Mouse (Mus musculus) forebrain, embryonic 14.5 days (tissue): ENCODE measurements around the gene Exosc1. TPM values are rescaled to one million over a fixed set of nuclear protein-coding genes. Genes with fewer than 3 reads are reported as not detected.
"Not testable (repeated sequence)": the region's sequence is repeated elsewhere in the genome, so short reads cannot be mapped to it uniquely, and the experiment has no call there.

Experiments
- ATAC-seq: fragments of 200-750 bp; cut with Nextera tagmentation; 2 replicates; pipeline ENCODE4 v1.8.0; 2017; ENCODE audit warnings: mild to moderate bottlenecking, moderate library complexity
- DNase-seq: peaks from one replicate; pipeline ENCODE4 v3.0.0-alpha.2; 2015; ENCODE audit warnings: low spot score
- H3K27ac ChIP-seq: fragments of 300-500 bp; sonication (generic); 2 replicates; pipeline ENCODE4 v1.5.1; 2014; ENCODE audit warnings: low read depth, mild to moderate bottlenecking, control low read depth, low read length, moderate library complexity
- H3K27me3 ChIP-seq: fragments of 300-500 bp; sonication (generic); replicated peaks from 2 replicates; pipeline ENCODE4 v1.6.1; 2014; ENCODE audit warnings: low read length, control low read depth, mixed read lengths; ENCODE audit not compliant: control insufficient read depth, insufficient read depth
- H3K36me3 ChIP-seq: fragments of 300-500 bp; sonication (generic); 2 replicates; pipeline ENCODE4 v1.6.1; 2014; ENCODE audit warnings: low read length, control low read depth; ENCODE audit not compliant: control insufficient read depth, insufficient read depth
- H3K4me1 ChIP-seq: fragments of 300-500 bp; sonication (generic); 2 replicates; pipeline ENCODE4 v1.6.1; 2014; ENCODE audit warnings: antibody characterized with exemption, low read length, control low read depth; ENCODE audit not compliant: control insufficient read depth, insufficient read depth
- H3K4me2 ChIP-seq: fragments of 300-500 bp; sonication (generic); 2 replicates; pipeline ENCODE4 v1.6.1; 2014; ENCODE audit warnings: mild to moderate bottlenecking, control low read depth, low read length
- H3K4me3 ChIP-seq: fragments of 300-500 bp; sonication (generic); 2 replicates; pipeline ENCODE4 v1.5.1; 2014; ENCODE audit warnings: low read depth, low read length, control low read depth
- H3K9ac ChIP-seq: fragments of 300-500 bp; sonication (generic); 2 replicates; pipeline ENCODE4 v1.6.1; 2014; ENCODE audit warnings: mild to moderate bottlenecking, low read length, control low read depth, moderate library complexity
- H3K9me3 ChIP-seq: fragments of 300-500 bp; sonication (generic); replicated peaks from 2 replicates; pipeline ENCODE4 v1.6.1; 2016; ENCODE audit warnings: low read length, control low read depth, mixed read lengths; ENCODE audit not compliant: control insufficient read depth
- WGBS: fragments of 180-500 bp; shearing (Covaris S2); extraction: QIAGEN DNeasy Blood & Tissue Kit; methylation state at CpG from one replicate; pipeline ENCODE4 v1.1.7; 2014; 5-methylcytosine and 5-hydroxymethylcytosine counted together
- polyA plus RNA-seq: library from polyadenylated mRNA; unstranded; fragments of >200 nt; fragmentation: Nextera tagmentation; extraction: Ambion mirVana; gene quantifications from 2 replicates; pipeline ENCODE4 v1.2.1, GENCODE M21; 2014

Gene Exosc1
- polyA plus RNA-seq, 1 experiment from 2014 or later: 76.2 TPM

- ATAC-seq (no peak), DNase-seq (no peak)
- no peaks in the 10 kb centered on the region for H3K9me3 ChIP-seq
- no peak overlapping the region for H3K9ac ChIP-seq
- no peak overlapping the region for H3K4me3 ChIP-seq
- H3K36me3 ChIP-seq: peaks cover 70% of the 10 kb centered on the region
- H3K27me3 ChIP-seq: no peaks in the 10 kb centered on the region
- WGBS: 78% methylated on average over 4 of the region's 4 CpGs
- no peak overlapping the region for H3K4me2 ChIP-seq
- H3K4me1 ChIP-seq: peaks cover 1% of the 10 kb centered on the region; the same call in 1 of the 2 replicates
- no peak overlapping the region for H3K27ac ChIP-seq
Measured at GRCm38 (mm10) chr19:41919471-41919870, 13.8 kb downstream of the Exosc1 start.

GRCm38 (mm10) chr19:41916853-41917252 lies 16.4 kb downstream of the Exosc1 start:
- DNase-seq (no peak), ATAC-seq (no peak)
- no peak overlapping the region for H3K27ac ChIP-seq
- peaks cover 19% of the 10 kb centered on the region for H3K4me1 ChIP-seq
- H3K9me3 ChIP-seq: no peaks in the 10 kb centered on the region
- 91% methylated on average over 4 of the region's 4 CpGs for WGBS
- H3K4me2 ChIP-seq: no peak overlapping the region
- no peak overlapping the region for H3K9ac ChIP-seq
- H3K4me3 ChIP-seq: no peak overlapping the region
- peaks cover 46% of the 10 kb centered on the region for H3K36me3 ChIP-seq
- no peaks in the 10 kb centered on the region for H3K27me3 ChIP-seq

- WGBS: 95% methylated on average over 3 of the region's 3 CpGs
- ATAC-seq: no peak
Measured at GRCm38 (mm10) chr19:41915294-41915693, 17.9 kb downstream of the Exosc1 start.

GRCm38 (mm10) chr19:41914592-41914882 lies 18.7 kb downstream of the Exosc1 start:
- not testable (repeated sequence) for H3K27me3 ChIP-seq, DNase-seq, H3K27ac ChIP-seq, H3K9me3 ChIP-seq, ATAC-seq, H3K9ac ChIP-seq
- Histone ChIP-seq H3K4me2 (peak overlapping the region; percentile 89; the same call in 1 of the 2 replicates), H3K4me3 (0 out of 2 replicates have a peak overlapping the region, but pooled peaks have one; percentile 1), H3K4me1 (peaks cover 19% of the 10 kb centered on the region), H3K36me3 (peaks cover 31% of the 10 kb centered on the region)

More at GRCm38 (mm10) chr19:41915294-41915693, 17.9 kb downstream of the Exosc1 start:
- Histone ChIP-seq H3K4me2 (no peak overlapping the region), H3K36me3 (peaks cover 35% of the 10 kb centered on the region), H3K27me3 (no peaks in the 10 kb centered on the region), H3K27ac (no peak overlapping the region), H3K4me1 (peaks cover 19% of the 10 kb centered on the region), H3K4me3 (no peak overlapping the region), H3K9ac (no peak overlapping the region), H3K9me3 (no peaks in the 10 kb centered on the region)
- no peak for DNase-seq

GRCm38 (mm10) chr19:41913774-41914591 lies 19.2 kb downstream of the Exosc1 start:
- H3K4me3 ChIP-seq: peak overlapping the region; percentile 88
- no peak for DNase-seq
- H3K27ac ChIP-seq: peak overlapping the region; percentile 14; the same call in 1 of the 2 replicates
- no peaks in the 10 kb centered on the region for H3K27me3 ChIP-seq
- H3K4me1 ChIP-seq: peaks cover 19% of the 10 kb centered on the region
- peak overlapping the region; percentile 89 for H3K4me2 ChIP-seq
- H3K9ac ChIP-seq: peak overlapping the region; percentile 88
- no peak for ATAC-seq
- peaks cover 25% of the 10 kb centered on the region for H3K36me3 ChIP-seq
- WGBS: 33% methylated on average over 6 of the region's 6 CpGs
- H3K9me3 ChIP-seq: no peaks in the 10 kb centered on the region

GRCm38 (mm10) chr19:41912121-41913080 lies 20.8 kb downstream of the Exosc1 start:
- ATAC-seq: peak; percentile 77
- H3K36me3 ChIP-seq: peaks cover 18% of the 10 kb centered on the region
- H3K27me3 ChIP-seq: no peaks in the 10 kb centered on the region
- peak overlapping the region; percentile 88 for H3K4me3 ChIP-seq
- peaks cover 19% of the 10 kb centered on the region for H3K4me1 ChIP-seq
- under 1% methylated on average over 48 of the region's 53 CpGs for WGBS
- no peaks in the 10 kb centered on the region for H3K9me3 ChIP-seq
- peak; percentile 21 for DNase-seq
- H3K4me2 ChIP-seq: peak overlapping the region; percentile 89
- peak overlapping the region; percentile 88 for H3K9ac ChIP-seq
- H3K27ac ChIP-seq: peak overlapping the region; percentile 78

- Histone ChIP-seq H3K9me3 (no peaks in the 10 kb centered on the region), H3K4me3 (peak within 1 kb of the TSS; percentile 88), H3K36me3 (peaks cover 8% of the 10 kb centered on the region), H3K27me3 (no peaks in the 10 kb centered on the region), H3K9ac (peak within 1 kb of the TSS; percentile 88), H3K27ac (peak within 1 kb of the TSS; percentile 81), H3K4me2 (peak within 1 kb of the TSS; percentile 89), H3K4me1 (peaks cover 19% of the 10 kb centered on the region)
- ATAC-seq (peak; percentile 96), DNase-seq (peak; percentile 99)
- WGBS: 5% methylated on average over 54 of the region's 54 CpGs
Measured at GRCm38 (mm10) chr19:41911178-41912073, 21.8 kb downstream of the Exosc1 start, which contains the start of gene Pgam1. Pgam1 (plus strand) TSS chr19:41911923.

GRCm38 (mm10) chr19:41910396-41910795 lies 22.8 kb downstream of the Exosc1 start:
- Histone ChIP-seq H3K9ac (no peak overlapping the region), H3K9me3 (no peaks in the 10 kb centered on the region), H3K4me1 (peaks cover 19% of the 10 kb centered on the region), H3K36me3 (no peaks in the 10 kb centered on the region), H3K27ac (no peak overlapping the region), H3K27me3 (no peaks in the 10 kb centered on the region), H3K4me3 (no peak overlapping the region), H3K4me2 (no peak overlapping the region)
- DNase-seq: no peak
- 72% methylated on average over 2 of the region's 2 CpGs for WGBS
- no peak for ATAC-seq
